Comparison of ENCODE assay signal across 9 mouse cellular contexts in genomic region chr10:60931891-60932378, GRCm38 (mm10).
DNase-seq lines count a peak whose midpoint lies in the region.
"Had no signal": no experiment of that assay in that cellular context is flagged by ENCODE, and none has a peak within 500 bp of the region (broad histone marks: within the 10 kb centered on the region; RNA-seq: fewer than 3 reads in every experiment).

No protein-coding gene starts in this region.

- intact Hi-C loops in heart, postnatal 10 days (cut with DNase I), result loop anchor here (5.0 kb wide), 1 partner anchor 95 kb away; no protein-coding TSS in a partner anchor

- H3K36me3 ChIP-seq in splenic B cell, adult 2 months (ENCODE audit: control insufficient read depth, insufficient read depth, low read length, poor library complexity, severe bottlenecking), result no peaks in the 10 kb centered on the region
- H3K36me3 ChIP-seq: hindbrain, embryonic 12.5 days had no signal

- DNase-seq in heart, adult 18-20 months, result peak; percentile 23 to 29
- no peak for DNase-seq in heart, postnatal 10 days
- DNase-seq in spleen, postnatal 36 days (ENCODE audit: low spot score in 2 of 2), result peak; percentile 24 to 30
- no peak for DNase-seq in spleen, adult 12 weeks (ENCODE audit: low spot score)
- peak; percentile 30 for DNase-seq in liver
- peak; percentile 62 for DNase-seq in splenic B cell, adult 2 months (ENCODE audit: low read depth, low spot score)
- DNase-seq in cerebellum, postnatal 36 days, result no peak
- DNase-seq in urinary bladder, postnatal 36 days (ENCODE audit: low spot score in 2 of 2), result no peak

- no peaks in the 10 kb centered on the region for H3K27me3 ChIP-seq in splenic B cell, adult 2 months (ENCODE audit: control insufficient read depth, insufficient read depth, low read length, poor library complexity, severe bottlenecking)

Comparison
In these comparisons a context has a peak if more than half of its experiments do, and no peak if none do; other contexts are left out.
1. DNase-seq: peak in heart, adult 18-20 months (2 of 2), spleen, postnatal 36 days (2 of 2), liver (single experiment) and splenic B cell, adult 2 months (single experiment); none in heart, postnatal 10 days (0 of 2), spleen, adult 12 weeks (single experiment), cerebellum, postnatal 36 days (0 of 2) and urinary bladder, postnatal 36 days (0 of 2).